Mouse (Mus musculus) MEL (cell line): Measurements from ENCODE around the gene Slc5a2. TPM values are rescaled to one million over a fixed set of nuclear protein-coding genes. Genes with fewer than 3 reads are reported as not detected.

Experiments used
- DNase-seq: peaks from one replicate; pipeline ENCODE4 v3.0.0; 2011; ENCODE audit warnings: low read depth, low spot score
- H3K27ac ChIP-seq: 2 replicates; pipeline ENCODE4 v1.5.1; 2012; ENCODE audit warnings: low read depth, mild to moderate bottlenecking, control low read depth, low read length, moderate library complexity; ENCODE audit not compliant: control insufficient read depth
- H3K27me3 ChIP-seq, 2 experiments: fragments of 150-350 bp in 1 of 2; sonication (generic) in 1 of 2; 2 replicates each; pipeline ENCODE4 v1.6.1; 2012; ENCODE audit warnings: low read length in 2 of 2, mild to moderate bottlenecking in 2 of 2, improper control_type of control experiment in 1 of 2, moderate library complexity in 1 of 2; ENCODE audit not compliant: insufficient read depth in 2 of 2, control insufficient read depth in 1 of 2
- H3K36me3 ChIP-seq, 2 experiments: 2 replicates each; pipeline ENCODE4 v1.6.1; 2012 to 2014; ENCODE audit warnings: low read length in 2 of 2, improper control_type of control experiment in 1 of 2, inconsistent platforms in 1 of 2, mild to moderate bottlenecking in 1 of 2; ENCODE audit not compliant: insufficient read depth in 2 of 2, control insufficient read depth in 1 of 2
- H3K4me1 ChIP-seq, 2 experiments: fragments of 150-350 bp in 1 of 2; sonication (generic) in 1 of 2; 2 replicates each; pipeline ENCODE4 v1.6.1; 2012; ENCODE audit warnings: low read length in 2 of 2, improper control_type of control experiment in 1 of 2, mild to moderate bottlenecking in 1 of 2; ENCODE audit not compliant: insufficient read depth in 2 of 2, control insufficient read depth in 1 of 2
- H3K4me3 ChIP-seq, 2 experiments: fragments of 150-350 bp in 1 of 2; sonication (generic) in 1 of 2; 2 replicates each; pipeline ENCODE4 v1.5.1; 2012; ENCODE audit warnings: low read depth in 2 of 2, low read length in 2 of 2, mild to moderate bottlenecking in 2 of 2, moderate library complexity in 2 of 2, control low read depth in 1 of 2, improper control_type of control experiment in 1 of 2; ENCODE audit not compliant: control insufficient read depth in 1 of 2, insufficient read depth in 1 of 2
- H3K79me2 ChIP-seq: 2 replicates; pipeline ENCODE4 v1.6.1; 2012; ENCODE audit warnings: mild to moderate bottlenecking, low read length, moderate library complexity; ENCODE audit not compliant: control insufficient read depth, poor library complexity, insufficient read depth
- H3K9ac ChIP-seq: 2 replicates; pipeline ENCODE4 v1.6.1; 2012; ENCODE audit warnings: low read depth, mild to moderate bottlenecking, control low read depth, low read length, moderate library complexity; ENCODE audit not compliant: control insufficient read depth, poor library complexity, severe bottlenecking
- H3K9me3 ChIP-seq: fragments of 150-350 bp; sonication (generic); replicated peaks from 2 replicates; pipeline ENCODE4 v1.6.1; 2012; ENCODE audit warnings: mild to moderate bottlenecking, low read length, improper control_type of control experiment, moderate library complexity; ENCODE audit not compliant: insufficient read depth
- BHLHE40 ChIP-seq: IDR thresholded peaks from 2 replicates; pipeline ENCODE4 v1.6.1; 2012; ENCODE audit warnings: low read depth, mild to moderate bottlenecking, inconsistent platforms, low read length, improper control_type of control experiment, borderline replicate concordance
- CHD1 ChIP-seq: IDR thresholded peaks from 2 replicates; pipeline ENCODE4 v1.6.1; 2012; ENCODE audit warnings: low read depth, mild to moderate bottlenecking, inconsistent platforms, low read length, improper control_type of control experiment
- CHD2 ChIP-seq: IDR thresholded peaks from 2 replicates; pipeline ENCODE4 v1.6.1; 2011; ENCODE audit warnings: low read length, improper control_type of control experiment
- CTCF ChIP-seq, 3 experiments: IDR thresholded peaks in 2 of 3; conservative IDR thresholded peaks in 1 of 3; 2 replicates each; pipeline ENCODE4 v1.5.1; 2011 to 2012; ENCODE audit warnings: low read length in 3 of 3, low read depth in 2 of 3, mild to moderate bottlenecking in 2 of 3, improper control_type of control experiment in 1 of 3, inconsistent platforms in 1 of 3, mixed read lengths in 1 of 3, moderate library complexity in 1 of 3; ENCODE audit not compliant: control insufficient read depth in 1 of 3, insufficient read depth in 1 of 3, poor library complexity in 1 of 3, severe bottlenecking in 1 of 3
- E2F4 ChIP-seq: IDR thresholded peaks from 2 replicates; pipeline ENCODE4 v1.6.1; 2011; ENCODE audit warnings: low read depth, low read length, improper control_type of control experiment, borderline replicate concordance
- ELF1 ChIP-seq: IDR thresholded peaks from 2 replicates; pipeline ENCODE4 v1.6.1; 2014; ENCODE audit warnings: low read depth, mild to moderate bottlenecking, inconsistent platforms, low read length, improper control_type of control experiment, moderate library complexity
- EP300 ChIP-seq, 2 experiments: IDR thresholded peaks; 2 replicates each; pipeline ENCODE4 v1.6.1; 2011; ENCODE audit warnings: improper control_type of control experiment in 2 of 2, low read length in 2 of 2, low read depth in 1 of 2, mild to moderate bottlenecking in 1 of 2
- ETS1 ChIP-seq: IDR thresholded peaks from 2 replicates; pipeline ENCODE4 v1.6.1; 2012; ENCODE audit warnings: low read depth, mild to moderate bottlenecking, inconsistent platforms, low read length, improper control_type of control experiment, moderate library complexity
- GABPA ChIP-seq: IDR thresholded peaks from 2 replicates; pipeline ENCODE4 v1.6.1; 2012; ENCODE audit warnings: low read depth, mild to moderate bottlenecking, inconsistent platforms, low read length, improper control_type of control experiment, moderate library complexity
- KAT2A ChIP-seq: conservative IDR thresholded peaks from 2 replicates; pipeline ENCODE4 v1.6.1; 2012; ENCODE audit warnings: low read depth, low read length, improper control_type of control experiment, inconsistent platforms
- MAFK ChIP-seq: IDR thresholded peaks from 2 replicates; pipeline ENCODE4 v1.6.1; 2011; ENCODE audit warnings: low read depth, mild to moderate bottlenecking, low read length, improper control_type of control experiment, borderline replicate concordance
- MAX ChIP-seq: IDR thresholded peaks from 2 replicates; pipeline ENCODE4 v1.6.1; 2011; ENCODE audit warnings: low read length, improper control_type of control experiment
- MEF2A ChIP-seq: IDR thresholded peaks from 2 replicates; pipeline ENCODE4 v1.6.1; 2014; ENCODE audit warnings: low read depth, mild to moderate bottlenecking, inconsistent platforms, low read length, improper control_type of control experiment; ENCODE audit not compliant: poor library complexity, insufficient replicate concordance, severe bottlenecking; ENCODE audit errors: extremely low read depth
- MXI1 ChIP-seq: IDR thresholded peaks from 2 replicates; pipeline ENCODE4 v1.6.1; 2011; ENCODE audit warnings: mild to moderate bottlenecking, low read depth, low read length, improper control_type of control experiment
- MYC ChIP-seq: IDR thresholded peaks from 2 replicates; pipeline ENCODE4 v1.6.1; 2011; ENCODE audit warnings: low read depth, mild to moderate bottlenecking, low read length, improper control_type of control experiment, moderate library complexity
- NRF1 ChIP-seq: IDR thresholded peaks from 2 replicates; pipeline ENCODE4 v1.6.1; 2014; ENCODE audit warnings: low read depth, mild to moderate bottlenecking, inconsistent platforms, low read length, improper control_type of control experiment, moderate library complexity; ENCODE audit not compliant: poor library complexity, insufficient read depth, severe bottlenecking
- POLR2A ChIP-seq, 2 experiments: IDR thresholded peaks; 2 replicates each; pipeline ENCODE4 v1.6.1; 2011 to 2012; ENCODE audit warnings: low read length in 2 of 2, mild to moderate bottlenecking in 2 of 2, control low read depth in 1 of 2, improper control_type of control experiment in 1 of 2, low read depth in 1 of 2, moderate library complexity in 1 of 2; ENCODE audit not compliant: control insufficient read depth in 1 of 2, insufficient read depth in 1 of 2, poor library complexity in 1 of 2
- POLR2AphosphoS2 ChIP-seq: IDR thresholded peaks from 2 replicates; pipeline ENCODE4 v1.6.1; 2011; ENCODE audit warnings: low read length, improper control_type of control experiment
- POLR2AphosphoS5 ChIP-seq: IDR thresholded peaks from 2 replicates; pipeline ENCODE4 v1.6.1; 2012; ENCODE audit warnings: low read depth, borderline replicate concordance, mild to moderate bottlenecking, inconsistent platforms, low read length, moderate library complexity, mixed read lengths
- RCOR1 ChIP-seq: IDR thresholded peaks from 2 replicates; pipeline ENCODE4 v1.6.1; 2012; ENCODE audit warnings: low read depth, mild to moderate bottlenecking, inconsistent platforms, low read length, improper control_type of control experiment
- SIN3A ChIP-seq: IDR thresholded peaks from 2 replicates; pipeline ENCODE4 v1.6.1; 2012; ENCODE audit warnings: low read length, improper control_type of control experiment, inconsistent platforms
- SMC3 ChIP-seq: IDR thresholded peaks from 2 replicates; pipeline ENCODE4 v1.6.1; 2011; ENCODE audit warnings: low read depth, low read length, improper control_type of control experiment
- TAL1 ChIP-seq: IDR thresholded peaks from 2 replicates; pipeline ENCODE4 v1.6.1; 2012; ENCODE audit warnings: mild to moderate bottlenecking, inconsistent platforms, low read length, moderate library complexity, mixed read lengths
- TBP ChIP-seq: IDR thresholded peaks from 2 replicates; pipeline ENCODE4 v1.8.0; 2011; ENCODE audit warnings: low read depth, low read length, improper control_type of control experiment
- TCF12 ChIP-seq: IDR thresholded peaks from 2 replicates; pipeline ENCODE4 v1.6.1; 2014; ENCODE audit warnings: low read depth, mild to moderate bottlenecking, inconsistent platforms, low read length, improper control_type of control experiment, moderate library complexity
- UBTF ChIP-seq: IDR thresholded peaks from 2 replicates; pipeline ENCODE4 v1.6.1; 2012; ENCODE audit warnings: low read depth, mild to moderate bottlenecking, inconsistent platforms, low read length, improper control_type of control experiment, moderate library complexity, borderline replicate concordance; ENCODE audit not compliant: insufficient read depth
- USF1 ChIP-seq: IDR thresholded peaks from 2 replicates; pipeline ENCODE4 v1.6.1; 2014; ENCODE audit warnings: low read depth, mild to moderate bottlenecking, inconsistent platforms, low read length, improper control_type of control experiment, moderate library complexity
- USF2 ChIP-seq, 2 experiments: IDR thresholded peaks; 2 replicates each; pipeline ENCODE4 v1.6.1; 2011 to 2012; ENCODE audit warnings: improper control_type of control experiment in 2 of 2, low read length in 2 of 2, borderline replicate concordance in 1 of 2, inconsistent platforms in 1 of 2, low read depth in 1 of 2, mild to moderate bottlenecking in 1 of 2; ENCODE audit not compliant: insufficient read depth in 1 of 2
- ZC3H11A ChIP-seq: IDR thresholded peaks from 2 replicates; pipeline ENCODE4 v1.6.1; 2012; ENCODE audit warnings: low read depth, mild to moderate bottlenecking, inconsistent platforms, low read length, improper control_type of control experiment
- ZKSCAN1 ChIP-seq: IDR thresholded peaks from 2 replicates; pipeline ENCODE4 v1.6.1; 2012; ENCODE audit warnings: low read depth, mild to moderate bottlenecking, inconsistent platforms, low read length, improper control_type of control experiment, moderate library complexity
- ZMIZ1 ChIP-seq: IDR thresholded peaks from 2 replicates; pipeline ENCODE4 v1.6.1; 2012; ENCODE audit warnings: low read depth, mild to moderate bottlenecking, inconsistent platforms, low read length, improper control_type of control experiment, moderate library complexity
- polyA plus RNA-seq, 2 experiments: library from polyadenylated mRNA; stranded (reverse) in 1 of 2; unstranded in 1 of 2; fragments of >175 nt in 1 of 2; fragments of >200 nt in 1 of 2; gene quantifications; 2 replicates each; pipeline versions ENCODE4 v1.2.1 to v1.2.4; 2012; ENCODE audit warnings: low replicate concordance in 2 of 2, low read depth in 1 of 2; ENCODE audit not compliant: insufficient read length in 2 of 2, insufficient read depth in 1 of 2, missing spikeins in 1 of 2
- total RNA-seq: library from RNA; depleted of rRNA; stranded (reverse); fragments of 300-350 nt; gene quantifications from 2 replicates; pipeline ENCODE4 v1.2.3, GENCODE M21; 2012

Gene Slc5a2
- total and polyA plus RNA-seq, 3 experiments, result 0.25 to 0.58 TPM; not detected in 1

- TF ChIP-seq RCOR1 (no peak), GABPA (no peak), POLR2AphosphoS5 (no peak), MEF2A (no peak), CTCF (IDR thresholded peaks at IDR 0.05 in 2 of 3, conservative IDR thresholded peaks at IDR 0.05 in 1 of 3; ENCODE audit: control insufficient read depth in 1 of 3, insufficient read depth in 1 of 3, low read depth in 2 of 3, low read length in 3 of 3, poor library complexity in 1 of 3, severe bottlenecking in 1 of 3) (no peak), KAT2A (no peak), TCF12 (no peak; the same call in 1 of the 2 replicates), MAFK (no peak), EP300 (IDR thresholded peaks at IDR 0.05; ENCODE audit: low read depth in 1 of 2, low read length in 2 of 2) (no peak), ZMIZ1 (no peak), ETS1 (0 out of 2 replicates have a peak, but pooled peaks have one; percentile 29), SIN3A (no peak), UBTF (no peak), ELF1 (no peak), SMC3 (no peak), USF1 (peak; percentile 81), NRF1 (no peak), MYC (0 out of 2 replicates have a peak, but pooled peaks have one; percentile 6), E2F4 (no peak), POLR2A (IDR thresholded peaks at IDR 0.05; ENCODE audit: control insufficient read depth in 1 of 2, insufficient read depth in 1 of 2, low read depth in 1 of 2, low read length in 2 of 2, poor library complexity in 1 of 2) (no peak)
Observed at GRCm38 (mm10) chr7:128298481-128299342, 33.3 kb downstream of the Slc5a2 start (continued).

DNA sequence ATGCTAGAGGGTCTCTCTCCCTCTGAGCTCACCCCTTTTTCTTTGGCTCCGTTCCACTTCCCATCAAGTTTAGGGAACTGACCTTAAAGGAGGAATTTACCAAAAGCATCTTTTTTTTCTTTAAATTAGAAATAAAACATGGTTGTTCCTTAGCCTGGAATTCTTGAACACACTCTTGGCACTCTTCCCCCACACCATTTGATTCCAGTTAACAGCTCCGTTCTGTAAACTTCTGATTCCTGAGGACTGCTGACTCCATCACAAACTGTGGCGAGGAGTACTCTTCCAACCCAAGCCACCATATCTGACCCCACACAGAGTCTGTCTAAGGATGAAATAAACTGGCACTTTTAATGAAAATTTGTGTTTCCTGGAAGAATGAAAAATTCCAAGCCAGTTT lies 35.5 kb downstream of the Slc5a2 start:
- TF ChIP-seq USF2 (IDR thresholded peaks at IDR 0.05; ENCODE audit: borderline replicate concordance in 1 of 2, insufficient read depth in 1 of 2, low read depth in 1 of 2, low read length in 2 of 2) (no peak), ZC3H11A (no peak), ZMIZ1 (no peak), CHD1 (no peak), SIN3A (no peak), USF1 (no peak), TAL1 (no peak), POLR2A (IDR thresholded peaks at IDR 0.05; ENCODE audit: control insufficient read depth in 1 of 2, insufficient read depth in 1 of 2, low read depth in 1 of 2, low read length in 2 of 2, poor library complexity in 1 of 2) (no peak), GABPA (no peak), BHLHE40 (no peak), ELF1 (no peak), ZKSCAN1 (no peak), TBP (no peak), MXI1 (no peak), MAX (no peak), CHD2 (no peak), POLR2AphosphoS2 (no peak)
- Histone ChIP-seq H3K4me1 (peaks cover 8 to 24% of the 10 kb centered on the region in 2 experiments), H3K9me3 (no peaks in the 10 kb centered on the region), H3K27ac (no peak overlapping the region), H3K27me3 (no peaks in the 10 kb centered on the region), H3K79me2 (peaks cover 12% of the 10 kb centered on the region), H3K9ac (no peak overlapping the region), H3K36me3 (peaks cover 0 to 33% of the 10 kb centered on the region in 2 experiments; a peak in 2 of 4 replicates), H3K4me3 (no peak overlapping the region)
- DNase-seq, result no peak
